Mouse (Mus musculus) adrenal gland, adult 18-20 months (tissue): ENCODE results near the gene Col24a1. TPM values are rescaled to one million over a fixed set of nuclear protein-coding genes. Genes with fewer than 3 reads are reported as not detected.
"Not testable (repeated sequence)": the region's sequence is repeated elsewhere in the genome, so short reads cannot be mapped to it uniquely, and the experiment has no call there.

Experiments used
- DNase-seq, 2 experiments: peaks; one replicate each; pipeline ENCODE4 v3.0.0; 2021 to 2022; ENCODE audit warnings: low spot score in 2 of 2
- total RNA-seq, 2 experiments: library from RNA; stranded (reverse); gene quantifications; 1 replicate in 1 of 2; 2 replicates in 1 of 2; pipeline ENCODE4 v1.2.3; 2021

Gene Col24a1
- total RNA-seq, 2 experiments from 2014 or later = not detected

DNA sequence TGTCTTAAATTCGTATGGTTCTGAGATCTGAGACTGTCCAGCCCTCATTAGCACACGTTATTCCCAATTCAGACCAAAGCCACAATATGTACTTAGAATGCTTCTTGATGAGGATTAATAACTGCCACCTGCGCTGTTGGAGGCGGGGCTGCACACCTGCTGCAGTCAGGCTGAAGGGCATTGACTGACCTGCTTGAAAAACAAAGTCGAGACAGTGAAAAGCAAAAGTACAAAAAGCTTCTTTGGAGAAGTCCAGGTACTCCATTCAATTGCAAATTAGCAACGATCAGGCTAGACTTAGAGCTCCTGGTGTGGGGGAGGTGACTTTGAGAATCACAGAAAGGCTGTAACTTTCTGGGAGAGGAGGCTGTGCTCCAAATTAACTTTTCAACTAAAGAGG, 150.9 kb downstream of the Col24a1 start:
- DNase-seq = not testable (repeated sequence)

DNA sequence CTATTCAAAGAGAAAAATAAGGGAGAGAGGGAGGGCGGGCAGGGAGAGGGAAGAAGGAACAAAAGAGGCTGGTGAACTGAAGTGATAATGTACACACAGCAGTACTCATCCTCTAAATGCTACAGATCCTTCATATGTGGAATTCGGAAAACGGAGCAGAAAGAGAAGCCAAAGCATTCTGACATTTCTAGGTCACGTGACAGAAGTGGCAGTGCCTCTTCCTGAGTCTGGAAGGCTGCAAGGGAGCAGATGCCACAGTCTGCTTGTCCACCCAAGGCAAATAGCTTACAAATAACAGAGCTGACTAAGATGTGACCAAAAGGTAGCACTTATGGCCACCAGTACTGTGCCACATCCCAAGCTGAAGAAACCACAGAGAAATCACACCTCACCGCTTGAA, 164.8 kb downstream of the Col24a1 start:
- DNase-seq = no peak

DNA sequence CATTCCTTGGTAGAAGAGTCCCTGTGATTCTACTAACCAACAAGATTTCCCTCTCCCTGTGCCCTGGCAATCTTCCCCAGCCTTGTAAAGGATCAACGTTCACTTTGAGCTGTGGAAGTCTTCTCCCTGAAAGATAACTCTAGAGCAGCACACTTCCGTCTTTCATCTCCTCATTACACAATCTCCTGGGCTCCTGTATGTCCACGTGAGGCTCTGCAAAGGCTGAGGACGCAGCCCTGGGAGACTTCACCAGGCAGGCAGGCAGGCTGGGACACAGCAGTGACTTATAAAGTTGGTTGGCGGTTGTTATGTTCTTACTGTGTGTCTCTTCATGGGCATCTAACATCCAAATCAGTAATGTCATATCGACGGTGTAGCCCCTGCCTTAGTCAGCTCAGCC, 170.1 kb downstream of the Col24a1 start:
- no peak for DNase-seq

DNA sequence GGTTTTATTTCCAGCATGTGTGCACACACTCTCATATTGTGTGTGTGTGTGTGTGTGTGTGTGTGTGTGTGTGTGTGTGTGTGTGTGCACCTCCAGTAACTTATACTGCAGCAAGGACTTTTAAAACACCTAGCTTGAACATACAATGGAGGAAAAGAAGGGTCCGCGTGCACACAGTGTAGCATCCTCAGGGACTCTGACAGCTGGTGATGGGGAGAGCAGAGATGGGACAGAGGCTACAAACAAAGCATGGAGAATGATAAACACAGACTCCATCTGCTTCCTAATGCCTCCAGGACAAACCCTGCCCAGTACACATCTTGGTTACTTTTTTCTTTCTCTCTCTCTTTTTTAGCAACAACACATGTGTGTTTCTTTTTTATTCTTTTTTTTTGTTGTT, 171.5 kb downstream of the Col24a1 start:
- no peak for DNase-seq

DNA sequence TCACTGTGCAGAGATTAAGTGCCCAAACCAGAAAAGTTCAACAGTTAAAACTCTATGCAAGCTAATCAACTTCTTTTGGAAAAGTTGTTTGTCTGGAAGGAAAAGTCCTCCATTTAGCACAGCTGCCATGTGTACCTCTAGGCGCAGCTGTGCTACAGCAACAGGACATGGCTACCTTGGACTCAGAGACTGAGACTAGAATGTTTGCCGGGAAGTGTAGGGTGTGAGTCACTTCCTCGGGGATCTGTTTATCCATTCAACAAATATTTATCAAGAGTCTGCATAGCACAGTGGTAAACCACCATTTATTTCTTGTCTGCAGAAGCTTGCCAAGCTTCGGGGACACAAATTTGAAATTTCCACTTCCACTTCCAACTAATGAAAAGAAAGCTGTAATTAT, 178.8 kb downstream of the Col24a1 start:
- no peak for DNase-seq

DNA sequence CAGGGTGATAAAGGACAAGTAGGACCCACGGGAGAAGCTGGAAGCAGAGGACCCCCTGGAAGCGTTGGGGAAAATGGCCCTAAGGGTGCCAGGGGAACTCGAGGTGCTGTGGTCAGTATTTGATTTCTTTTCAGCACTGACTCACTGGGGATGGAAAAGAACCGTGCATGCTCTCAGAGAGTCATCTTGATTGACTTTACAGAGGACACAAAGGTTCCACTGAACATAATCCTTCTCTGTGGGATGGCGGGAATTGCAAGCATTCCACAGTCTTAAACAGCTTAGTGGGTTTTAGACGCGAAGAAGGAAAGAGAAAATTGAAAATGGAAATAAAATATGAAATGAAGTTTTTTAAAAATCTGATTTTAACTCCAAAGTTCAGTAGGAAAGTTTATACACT, 181.9 kb downstream of the Col24a1 start:
- DNase-seq = no peak

DNA sequence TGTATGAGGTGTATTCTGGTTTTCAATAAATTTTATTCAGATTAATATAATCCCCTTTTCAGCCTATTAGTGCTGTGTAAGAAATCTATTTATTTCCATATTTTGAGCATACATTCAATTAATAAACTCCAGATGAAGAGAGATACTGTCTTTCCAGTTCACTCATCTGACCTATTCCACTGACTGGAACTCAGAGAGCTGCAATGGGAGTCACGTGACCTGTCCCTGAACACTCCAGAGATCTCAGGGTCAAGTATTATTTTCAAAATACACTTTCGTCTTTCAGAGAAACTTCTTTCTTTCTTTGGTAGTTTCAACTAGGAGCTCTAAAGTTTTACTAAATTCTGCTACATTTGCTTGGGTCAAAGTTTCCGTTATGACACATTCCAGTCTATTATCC, 184.4 kb downstream of the Col24a1 start:
- DNase-seq = no peak

DNA sequence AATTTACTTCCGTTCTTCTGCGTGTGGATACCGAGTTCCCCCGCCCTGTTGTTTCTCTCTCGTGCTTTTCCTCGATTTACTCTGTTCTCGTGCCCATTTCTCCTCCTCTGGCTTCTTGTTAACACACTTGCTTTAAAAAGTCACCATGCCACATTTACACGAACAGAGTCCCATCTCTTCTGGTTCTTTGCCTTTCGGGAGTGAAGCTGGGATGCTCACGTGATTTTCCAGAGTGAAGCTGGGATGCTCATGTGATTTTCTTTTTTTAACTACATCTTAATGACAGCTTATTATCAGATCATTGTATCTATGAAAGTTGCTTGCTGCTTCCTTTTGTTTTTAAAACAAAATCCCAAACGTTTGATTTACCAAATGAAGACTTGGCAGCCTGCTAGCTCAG, 184.8 kb downstream of the Col24a1 start:
- DNase-seq = no peak

DNA sequence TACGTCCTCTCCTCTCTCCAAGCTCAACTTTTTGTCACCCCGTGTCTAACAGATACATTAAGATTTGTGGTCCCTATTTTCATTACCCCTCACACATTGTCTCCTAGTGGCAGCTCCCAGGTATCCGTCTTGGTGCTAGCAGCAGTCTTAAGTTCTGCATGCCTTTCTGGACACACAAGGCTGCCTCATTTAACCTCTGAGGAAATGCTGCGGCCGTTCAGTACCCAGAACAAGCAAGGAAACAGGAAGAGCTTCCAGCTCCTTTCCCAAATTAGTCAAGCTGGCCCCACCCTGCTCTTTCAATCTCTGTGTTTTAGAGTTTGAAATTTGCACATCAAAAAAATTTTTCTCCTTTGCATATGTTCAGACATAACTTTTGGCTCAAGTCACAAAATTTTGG, 186.2 kb downstream of the Col24a1 start:
- DNase-seq = no peak

DNA sequence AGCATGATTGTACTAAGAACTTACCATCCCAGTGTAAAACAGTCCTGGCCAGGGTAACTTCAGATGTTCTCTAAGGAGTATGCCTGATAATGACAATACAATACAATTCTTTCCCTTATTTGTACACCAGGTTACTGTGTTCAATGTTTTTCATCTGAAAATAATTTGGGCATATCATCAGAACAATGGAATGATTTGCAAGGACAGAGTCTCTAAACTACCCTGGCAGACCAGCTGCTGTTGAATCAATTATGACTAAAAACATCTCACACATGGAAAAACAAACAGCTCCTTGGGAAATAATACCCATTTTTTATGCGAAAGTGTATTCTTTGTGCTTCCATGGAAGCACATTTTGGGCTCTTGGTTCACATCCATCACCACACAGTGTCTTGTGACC, 198.0 kb downstream of the Col24a1 start:
- DNase-seq = no peak

DNA sequence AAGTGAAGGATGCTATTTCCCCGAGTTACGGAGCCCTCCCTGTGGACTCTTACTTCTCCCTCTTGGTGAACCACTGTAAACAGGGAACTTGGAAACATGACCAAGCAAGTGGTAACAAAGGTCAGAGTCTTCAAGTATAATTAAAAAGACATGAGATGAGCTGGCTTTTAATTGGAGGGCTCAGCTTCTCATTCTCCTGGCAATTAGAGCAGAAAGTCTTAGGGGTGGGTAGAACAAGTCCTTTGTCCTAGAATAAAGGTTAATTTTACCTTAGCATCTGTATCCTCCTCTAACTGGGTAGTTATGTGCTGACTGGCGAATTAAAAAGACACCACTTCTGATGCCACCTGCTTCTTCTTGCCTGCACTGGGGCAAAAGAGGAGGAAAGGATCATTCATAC, 199.1 kb downstream of the Col24a1 start:
- no peak for DNase-seq

DNA sequence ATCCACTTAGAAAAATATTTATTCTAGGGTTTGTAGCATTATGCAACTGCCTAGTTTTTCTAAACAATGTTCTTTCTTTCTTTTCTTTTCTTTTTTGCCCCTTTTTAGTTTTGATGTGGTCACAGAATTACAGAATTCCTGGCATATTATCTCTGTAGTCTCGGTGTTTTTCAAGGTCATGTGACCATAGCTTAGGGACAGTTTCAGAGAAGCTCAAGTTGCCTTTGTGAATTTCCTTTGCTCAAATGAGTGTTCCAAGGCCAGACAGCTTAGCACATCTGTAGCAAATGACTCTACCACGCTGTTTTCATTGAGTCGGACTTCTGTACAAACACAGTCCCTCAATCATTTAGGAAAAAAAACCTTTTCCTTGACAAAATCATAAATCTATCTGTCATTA, 205.9 kb downstream of the Col24a1 start:
- no peak for DNase-seq

DNA sequence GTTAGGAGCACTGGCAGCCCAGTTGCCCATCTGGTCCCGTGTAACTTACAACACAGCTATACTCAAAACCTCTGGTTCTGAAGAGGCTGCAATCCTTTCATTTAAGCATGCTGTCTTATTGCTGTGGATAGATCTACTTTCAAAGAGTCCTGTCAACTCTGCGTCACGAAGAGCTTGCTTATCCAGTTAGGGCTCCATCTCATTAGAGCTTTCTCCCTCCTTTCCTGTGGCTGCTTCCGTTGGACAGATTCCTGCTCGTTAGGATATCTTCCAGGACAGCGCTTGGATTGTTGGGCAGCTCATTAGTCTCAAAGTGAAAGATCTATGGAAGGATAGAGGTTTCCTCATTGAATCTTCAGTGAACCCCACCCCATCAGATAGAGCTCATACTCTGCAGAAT, 206.6 kb downstream of the Col24a1 start:
- DNase-seq = no peak

DNA sequence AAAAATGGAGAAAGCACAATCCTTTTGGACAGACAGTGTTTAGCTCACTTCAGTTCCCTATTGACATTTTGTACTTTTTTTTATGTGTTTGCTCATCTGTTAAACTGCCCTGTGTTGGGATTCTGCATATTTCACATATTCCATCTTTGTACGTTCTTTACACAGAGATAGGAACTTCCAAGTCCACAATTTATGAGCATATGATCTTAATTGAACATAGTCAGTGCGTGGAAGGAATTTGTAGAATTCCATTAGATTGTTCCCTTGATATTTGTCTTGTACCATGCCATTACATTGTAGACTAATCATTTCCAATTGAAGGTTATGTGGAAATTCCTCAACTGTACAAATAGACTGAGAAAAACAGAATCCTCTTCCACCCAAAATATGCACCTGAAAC, 212.6 kb downstream of the Col24a1 start:
- DNase-seq = no peak

DNA sequence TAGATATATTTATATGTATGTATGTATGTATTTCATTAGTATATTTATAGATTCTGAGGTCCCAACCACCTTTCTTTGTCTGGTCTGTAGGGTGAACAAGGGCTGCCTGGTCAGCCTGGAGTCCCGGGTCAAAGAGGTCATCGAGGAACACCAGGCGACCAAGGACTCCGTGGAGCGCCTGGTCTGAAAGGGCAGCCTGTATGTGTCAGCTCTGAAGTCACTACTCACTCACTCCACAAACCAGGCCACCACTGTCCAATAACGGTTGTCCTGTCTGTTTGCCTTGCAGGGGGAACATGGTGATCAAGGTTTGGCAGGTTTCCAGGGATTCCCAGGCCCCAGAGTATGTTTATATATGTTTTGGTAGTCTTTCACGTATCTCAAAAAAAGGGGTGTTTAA, 216.3 kb downstream of the Col24a1 start:
- no peak for DNase-seq

DNA sequence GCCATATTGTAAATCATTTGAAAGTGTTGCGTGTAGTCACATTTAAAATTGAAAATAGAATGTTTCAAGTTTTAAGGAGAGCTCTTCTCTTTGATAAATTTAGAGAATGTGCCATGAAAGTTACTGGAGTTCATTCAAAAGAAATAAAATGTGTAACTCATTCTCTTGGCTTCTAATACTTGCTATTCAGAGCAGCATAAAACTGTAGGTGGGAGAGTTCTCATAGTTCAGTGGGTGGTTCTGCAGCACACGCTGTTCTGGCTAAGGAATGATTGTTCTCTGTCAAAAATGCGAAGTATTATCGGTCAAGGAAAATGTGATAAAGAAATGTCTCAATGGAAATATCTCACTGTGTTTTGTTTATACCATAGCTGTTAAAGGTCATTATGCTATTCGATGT, 221.9 kb downstream of the Col24a1 start:
- no peak for DNase-seq

DNA sequence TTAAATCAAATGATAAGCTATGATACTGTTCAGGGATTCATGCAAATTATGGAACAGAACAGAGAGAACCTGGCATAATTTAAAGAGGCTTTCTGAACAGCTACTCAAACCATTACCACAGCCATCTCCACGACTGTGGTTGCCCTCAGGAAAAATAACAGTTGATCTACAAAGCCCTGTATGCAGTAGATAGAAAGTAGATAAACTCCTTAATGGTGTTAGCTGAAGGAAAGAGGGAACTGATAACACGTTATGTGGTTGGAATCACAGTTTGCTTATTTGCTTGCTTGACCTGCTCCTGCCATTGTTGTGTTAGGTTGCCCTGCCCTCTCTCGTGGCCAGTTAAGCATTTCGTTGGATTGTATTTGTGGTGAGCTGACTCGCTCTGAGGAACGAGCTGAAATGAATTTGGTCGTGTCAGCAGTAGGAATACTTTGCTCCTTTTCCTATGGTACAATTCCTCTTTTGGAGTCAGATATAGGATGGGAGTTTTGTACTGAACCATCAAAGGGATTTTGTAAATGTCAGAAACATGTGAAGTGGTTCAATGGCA, 229.3 kb downstream of the Col24a1 start:
- DNase-seq = no peak

DNA sequence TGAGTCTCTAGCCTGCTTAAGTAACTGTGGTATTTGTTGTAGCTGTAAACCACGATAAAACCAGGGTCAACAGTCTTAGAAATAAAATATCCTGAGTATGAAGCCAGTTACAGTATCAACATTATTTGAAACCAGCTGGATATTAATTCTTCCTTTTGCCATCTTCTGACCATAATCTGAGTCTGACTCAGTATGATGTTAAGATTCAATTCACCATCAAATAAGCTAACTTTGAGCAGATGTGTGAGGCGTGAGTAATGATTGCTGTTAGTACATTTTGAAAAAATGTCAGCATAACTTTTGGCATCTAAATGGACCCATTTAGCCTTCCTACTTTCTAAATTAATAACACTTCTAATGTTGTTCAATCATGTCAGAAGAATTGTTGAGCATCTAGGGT, 230.0 kb downstream of the Col24a1 start:
- DNase-seq = no peak

DNA sequence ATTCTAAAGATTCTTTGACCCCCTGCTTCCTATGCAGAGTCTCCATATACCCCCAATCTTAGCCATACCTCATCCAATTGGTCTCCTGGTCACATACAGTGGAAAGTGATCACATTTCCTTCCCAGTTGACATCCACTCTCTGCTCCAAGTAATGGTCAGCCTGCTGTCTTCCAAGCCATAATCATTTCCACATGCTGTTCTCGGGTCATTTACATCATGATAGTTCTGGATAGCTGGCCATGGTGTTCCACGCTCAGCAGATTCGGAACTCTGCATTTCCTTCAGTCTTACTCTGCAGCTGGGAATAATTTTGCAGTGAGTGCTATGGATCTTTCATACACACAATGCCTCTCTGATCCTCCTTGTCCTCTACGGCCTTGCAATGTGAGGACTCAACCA, 233.0 kb downstream of the Col24a1 start:
- no peak for DNase-seq

DNA sequence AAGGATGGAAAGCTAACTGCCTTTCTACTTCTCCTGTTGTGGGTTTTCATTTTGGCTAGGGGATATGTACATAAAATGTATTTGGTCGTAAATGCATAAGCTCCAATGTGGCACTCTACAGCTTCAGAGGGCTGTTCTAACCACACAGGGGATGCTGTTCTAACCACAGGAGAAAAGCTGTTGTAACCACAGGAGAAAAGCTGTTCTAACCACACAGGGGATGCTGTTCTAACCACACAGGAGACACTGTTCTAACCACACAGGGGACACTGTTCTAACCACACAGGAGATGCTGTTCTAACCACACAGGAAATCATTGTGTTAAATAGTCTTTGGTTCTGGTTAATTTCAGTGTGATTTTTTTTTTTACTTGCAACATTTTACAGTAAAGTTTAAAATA, 245.6 kb downstream of the Col24a1 start:
- DNase-seq = no peak

DNA sequence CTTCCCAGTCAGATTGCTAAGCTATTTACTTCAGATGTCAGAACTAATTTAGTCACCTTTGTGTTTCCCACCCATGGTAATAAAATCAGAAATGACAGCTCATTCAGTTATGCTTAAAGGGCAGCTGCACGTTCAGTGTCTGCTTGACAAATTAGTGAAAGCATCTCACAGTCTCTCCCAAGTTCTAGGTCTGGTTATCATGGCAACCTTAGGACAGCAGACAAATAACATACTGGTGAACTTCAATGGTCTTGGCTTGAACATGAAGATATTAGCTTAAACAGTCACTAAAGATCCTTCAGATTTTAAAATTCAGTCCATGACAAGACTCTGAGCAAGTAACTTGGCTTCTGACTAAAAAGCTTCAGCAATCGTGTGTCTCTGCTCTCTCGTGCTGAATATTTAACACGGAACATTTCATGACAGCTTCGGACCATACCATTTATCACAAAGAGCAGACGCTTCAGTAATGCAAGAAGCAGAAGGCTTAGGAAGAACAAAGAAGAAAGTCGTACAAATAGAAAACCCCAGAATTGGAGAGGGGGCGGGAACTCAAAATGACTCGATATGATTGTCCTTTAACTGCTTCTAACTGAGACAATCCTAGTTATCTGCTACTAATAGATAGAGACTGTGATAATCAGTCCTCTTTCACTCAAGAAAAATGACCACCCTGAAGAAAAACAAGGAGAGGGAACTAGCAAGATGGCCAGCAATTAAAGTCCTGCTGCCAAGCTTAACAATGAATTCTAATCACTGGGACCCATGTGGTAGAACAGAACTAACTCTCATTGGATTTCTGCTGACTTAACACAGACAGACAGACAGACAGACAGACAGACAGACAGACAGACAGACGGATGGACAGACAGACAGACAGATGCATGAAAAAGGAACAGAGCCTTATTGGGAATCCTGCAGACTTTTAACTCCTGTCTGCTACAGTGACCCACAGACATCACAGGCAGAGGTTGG, 256.5 kb downstream of the Col24a1 start:
- DNase-seq = no peak

DNA sequence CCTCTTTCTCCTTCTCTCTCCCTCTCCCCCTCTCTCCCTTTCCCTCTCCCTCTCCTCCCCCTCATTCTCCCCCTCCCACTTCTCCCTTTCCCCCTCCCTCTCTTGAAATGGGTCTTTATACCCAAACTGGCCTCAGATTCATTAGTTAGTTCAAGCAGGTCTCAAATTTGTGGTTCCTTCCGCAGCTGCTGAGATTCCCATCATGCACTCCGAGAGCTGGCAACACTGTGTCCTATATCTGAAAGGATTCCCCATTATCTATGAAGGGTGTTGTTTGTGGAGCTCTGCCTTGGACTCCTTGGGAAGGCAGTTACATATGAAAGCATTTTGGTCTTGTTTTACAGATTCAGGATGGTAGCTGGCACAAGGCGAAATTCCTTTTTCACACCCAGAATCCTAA, 257.9 kb downstream of the Col24a1 start:
- DNase-seq = no peak

DNA sequence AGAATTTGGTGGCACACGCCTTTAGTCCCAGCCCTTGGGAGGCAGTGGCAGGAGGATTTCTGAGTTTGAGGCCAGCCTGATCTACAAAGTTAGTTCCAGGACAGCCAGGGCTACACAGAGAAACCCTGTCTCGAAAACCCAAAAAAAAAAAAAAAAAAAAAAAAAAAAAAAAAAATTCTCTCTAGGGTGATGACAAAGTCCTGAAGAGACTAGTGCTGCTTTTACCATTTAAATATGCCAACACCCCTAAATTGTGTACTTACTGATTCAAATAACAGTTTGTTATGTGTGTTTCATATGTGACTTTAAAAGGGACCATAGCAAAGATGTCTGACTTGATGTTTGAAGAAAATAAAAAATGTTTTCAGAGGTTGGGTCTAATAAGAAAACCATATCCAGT, 262.1 kb downstream of the Col24a1 start:
- no peak for DNase-seq
